25 mouse cellular contexts compared by ENCODE assay signal in genomic region chr2:132243370-132243769, GRCm38 (mm10). TPM values are rescaled to one million over a fixed set of nuclear protein-coding genes. Genes with fewer than 3 reads are reported as not detected.
DNase-seq lines count a peak whose midpoint lies in the region; ATAC-seq and TF ChIP-seq lines count a peak whose summit lies in the region.
"Had no signal": no experiment of that assay in that cellular context is flagged by ENCODE, and none has a peak within 500 bp of the region (broad histone marks: within the 10 kb centered on the region; RNA-seq: fewer than 3 reads in every experiment).

No protein-coding gene starts in this region.

- no peak for TF ChIP-seq POLR2A in CH12.LX (IDR thresholded peaks at IDR 0.05; ENCODE audit: low read depth, low read length)

- dilution Hi-C loops in CH12.LX (cut with MboI; ENCODE audit: extremely low pct_ligation_motif_present, extremely low pct_unique_long_range_greater_than_20kb, low sequenced_read_pairs), result no loop called here

- peak overlapping the region; percentile 68 for H3K27ac ChIP-seq in CH12.LX (ENCODE audit: insufficient read depth, low read depth)
- no peak overlapping the region for H3K27ac ChIP-seq in forebrain, embryonic 16.5 days (ENCODE audit: low read length)
- H3K27ac ChIP-seq in kidney, embryonic 14.5 days (ENCODE audit: low read depth, low read length), result no peak overlapping the region
- H3K27ac ChIP-seq: embryonic facial prominence, embryonic 13.5 days; embryonic facial prominence, embryonic 15.5 days; forebrain, embryonic 10.5 days; forebrain, embryonic 12.5 days had no signal

- peaks cover 12% of the 10 kb centered on the region for H3K79me2 ChIP-seq in CH12.LX (replicated peaks; ENCODE audit: control insufficient read depth, extremely low read depth, insufficient read depth, poor library complexity, severe bottlenecking)

- 0 out of 2 replicates have a peak overlapping the region, but pooled peaks have one; percentile 39 for H3K4me2 ChIP-seq in CH12.LX (ENCODE audit: insufficient read depth, low read depth, poor library complexity, severe bottlenecking)
- no peak overlapping the region for H3K4me2 ChIP-seq in forebrain, embryonic 16.5 days (ENCODE audit: low read length)
- no peak overlapping the region for H3K4me2 ChIP-seq in kidney, embryonic 14.5 days (replicated peaks; ENCODE audit: low read depth, low read length)
- H3K4me2 ChIP-seq: embryonic facial prominence, embryonic 13.5 days; embryonic facial prominence, embryonic 15.5 days; forebrain, embryonic 12.5 days had no signal

- in situ Hi-C loops in CH12.LX (cut with MboI; ENCODE audit: low pct_ligation_motif_present, low pct_unique_long_range_greater_than_20kb, low sequenced_read_pairs), result loop anchor here (10.0 kb wide), 2 partner anchors 109 to 259 kb away; no protein-coding TSS in a partner anchor

- no peak for TF ChIP-seq RAD21 in CH12.LX (IDR thresholded peaks at IDR 0.05; ENCODE audit: low read depth, low read length)

- no peak overlapping the region for H3K9ac ChIP-seq in CH12.LX (ENCODE audit: insufficient read depth, low read depth)
- no peak overlapping the region for H3K9ac ChIP-seq in forebrain, embryonic 16.5 days (replicated peaks; ENCODE audit: low read depth, low read length)
- H3K9ac ChIP-seq in kidney, embryonic 14.5 days (ENCODE audit: low read depth, low read length), result no peak overlapping the region
- H3K9ac ChIP-seq: embryonic facial prominence, embryonic 13.5 days; embryonic facial prominence, embryonic 15.5 days; forebrain, embryonic 12.5 days had no signal

- intact Hi-C loops in left cerebral cortex, postnatal 10 days (cut with DNase I), result loop anchor here (5.0 kb wide), 1 partner anchor 101 kb away; no protein-coding TSS in a partner anchor

- no peaks in the 10 kb centered on the region for H3K9me3 ChIP-seq in CH12.LX (replicated peaks; ENCODE audit: low read length)
- H3K9me3 ChIP-seq in forebrain, embryonic 16.5 days (ENCODE audit: control insufficient read depth, low read length), result no peaks in the 10 kb centered on the region
- no peaks in the 10 kb centered on the region for H3K9me3 ChIP-seq in kidney, embryonic 14.5 days (ENCODE audit: control insufficient read depth, low read length)
- H3K9me3 ChIP-seq: embryonic facial prominence, embryonic 13.5 days; embryonic facial prominence, embryonic 15.5 days; forebrain, embryonic 10.5 days; forebrain, embryonic 12.5 days had no signal

- peak; percentile 63; the same call in 1 of the 2 replicates for TF ChIP-seq EP300 in CH12.LX (IDR thresholded peaks at IDR 0.05; ENCODE audit: low read length)

- ATAC-seq in megakaryocyte, adult 5-6 weeks (ENCODE audit: poor library complexity, severe bottlenecking), result peak; percentile 63
- ATAC-seq in monocyte, adult 5-6 weeks (replicated peaks; ENCODE audit: insufficient number of reproducible peaks, low FRiP score, low TSS enrichment, poor library complexity, severe bottlenecking), result 0 out of 2 replicates have a peak, but pooled peaks have one; percentile 18
- ATAC-seq in forebrain, embryonic 16.5 days, result no peak
- no peak for ATAC-seq in kidney, embryonic 14.5 days (ENCODE audit: low FRiP score, low TSS enrichment)
- ATAC-seq: CD4-positive, CD25-positive, alpha-beta regulatory T cell, adult 4 months; forebrain, embryonic 14.5 days had no signal

- H3K36me3 ChIP-seq in CH12.LX (replicated peaks in 1 of 2; ENCODE audit: control insufficient read depth in 1 of 2, insufficient read depth in 1 of 2, low read length in 1 of 2), result peaks cover 18 to 58% of the 10 kb centered on the region in 2 experiments
- H3K36me3 ChIP-seq in forebrain, embryonic 16.5 days (ENCODE audit: control insufficient read depth, insufficient read depth), result no peaks in the 10 kb centered on the region
- peaks cover 25% of the 10 kb centered on the region; the same call in 1 of the 2 replicates for H3K36me3 ChIP-seq in kidney, embryonic 14.5 days (ENCODE audit: control insufficient read depth, insufficient read depth, low read length)

- DNase-seq in 416B (ENCODE audit: low read depth) (peak; percentile 29), CH12.LX (ENCODE audit: extremely low read depth) (peak; percentile 65)
- DNase-seq in left cerebral cortex, postnatal 10 days (ENCODE audit: extremely low spot score in 1 of 2, low spot score in 2 of 2), result no peak
- DNase-seq: adrenal gland, adult 2 months; adrenal gland, postnatal 10 days; adrenal gland, postnatal 25 days; B cell, adult 2 months; cerebellum, adult 11 months; cerebellum, adult 18-20 months; cerebellum, adult 8-10 months; cerebellum, adult 9-11 months; cerebellum, postnatal 14 days; cerebellum, postnatal 36 days; embryo, embryonic 11 days had no signal

- H3K27me3 ChIP-seq in CH12.LX (replicated peaks), result no peaks in the 10 kb centered on the region
- H3K27me3 ChIP-seq in forebrain, embryonic 16.5 days (replicated peaks; ENCODE audit: control insufficient read depth, insufficient read depth, low read length), result no peaks in the 10 kb centered on the region
- no peaks in the 10 kb centered on the region for H3K27me3 ChIP-seq in kidney, embryonic 14.5 days (ENCODE audit: control insufficient read depth, insufficient read depth, low read length)
- H3K27me3 ChIP-seq: embryonic facial prominence, embryonic 13.5 days; embryonic facial prominence, embryonic 15.5 days; forebrain, embryonic 12.5 days had no signal

- H3K4me3 ChIP-seq in CH12.LX (replicated peaks in 1 of 3; ENCODE audit: low read depth in 2 of 3, low read length in 2 of 3, poor library complexity in 1 of 3), result no peak overlapping the region
- no peak overlapping the region for H3K4me3 ChIP-seq in forebrain, embryonic 16.5 days (replicated peaks; ENCODE audit: low read length)
- no peak overlapping the region for H3K4me3 ChIP-seq in kidney, embryonic 14.5 days (ENCODE audit: low read length)
- H3K4me3 ChIP-seq: embryonic facial prominence, embryonic 13.5 days; embryonic facial prominence, embryonic 15.5 days; erythroblast, embryonic 14.5 days; forebrain, embryonic 10.5 days; forebrain, embryonic 12.5 days had no signal

- peaks cover 12 to 32% of the 10 kb centered on the region in 2 experiments for H3K4me1 ChIP-seq in CH12.LX (ENCODE audit: control insufficient read depth in 1 of 2, insufficient read depth in 2 of 2)
- H3K4me1 ChIP-seq in forebrain, embryonic 16.5 days (replicated peaks; ENCODE audit: control insufficient read depth, insufficient read depth, low read length), result peaks cover 10% of the 10 kb centered on the region
- 0 out of 2 replicates have a peak, but pooled peaks cover 3% of the 10 kb centered on the region for H3K4me1 ChIP-seq in kidney, embryonic 14.5 days (ENCODE audit: control insufficient read depth, insufficient read depth, low read length)

- TF ChIP-seq CTCF in CH12.LX (conservative IDR thresholded peaks at IDR 0.05 in 1 of 2, IDR thresholded peaks at IDR 0.05 in 1 of 2; ENCODE audit: low read depth in 2 of 2, low read length in 2 of 2), result no peak

- 94% methylated on average over 3 of the region's 3 CpGs for WGBS in forebrain, embryonic 16.5 days
- 97% methylated on average over 3 of the region's 3 CpGs for WGBS in kidney, embryonic 14.5 days

TF ChIP-seq in CH12.LX, 34 proteins besides CTCF, POLR2A, EP300 and RAD21:
- TF ChIP-seq JUND (conservative IDR thresholded peaks at IDR 0.05; ENCODE audit: low read depth, low read length) (no peak), USF2 (conservative IDR thresholded peaks at IDR 0.05; ENCODE audit: low read depth, low read length) (no peak), ZC3H11A (IDR thresholded peaks at IDR 0.05; ENCODE audit: low read depth, low read length) (no peak), MAX (IDR thresholded peaks at IDR 0.05; ENCODE audit: low read length) (no peak), GABPA (IDR thresholded peaks at IDR 0.05; ENCODE audit: insufficient replicate concordance, low read depth, low read length) (no peak), POLR2AphosphoS2 (IDR thresholded peaks at IDR 0.05; ENCODE audit: low read depth, low read length) (no peak), TBP (conservative IDR thresholded peaks at IDR 0.05; ENCODE audit: low read depth, low read length) (no peak), HCFC1 (IDR thresholded peaks at IDR 0.05; ENCODE audit: low read depth, low read length) (no peak), MXI1 (IDR thresholded peaks at IDR 0.05; ENCODE audit: low read depth, low read length) (no peak)
TF ChIP-seq in CH12.LX: peak in this region for 0.

RNA-seq across cellular contexts. Expression of gene Tmem230, which starts 4.2 kb away (rescaled TPM):
- total RNA-seq in CH12.LX (2012; rRNA removed) (20.3 and 27.7 TPM in 2 replicates), CH12.LX (2014; rRNA removed) (34.7 and 35.2 TPM in 2 replicates)
- 28.9 and 38.2 TPM in 2 replicates for polyA plus RNA-seq in CH12.LX (2012; ENCODE audit: insufficient read length, low read depth)
- total RNA-seq in megakaryocyte, adult 5-6 weeks (2015), result 44.3 and 52.5 TPM in 2 replicates
- total RNA-seq in megakaryocyte, adult 5-6 weeks (2017), result 18.4 and 18.8 TPM in 2 replicates
- total RNA-seq in monocyte, adult 5-6 weeks (2017), result 11.2 to 19.1 TPM (median 15.5 TPM) in 3 replicates
- 10 to 100 TPM; 27.0 to 30.2 TPM for total RNA-seq in left cerebral cortex, postnatal 10 days (2021)
- polyA plus RNA-seq in forebrain, embryonic 16.5 days (2015; fragmentation: Nextera tagmentation; extraction: Ambion mirVana), result 43.4 and 49.9 TPM in 2 replicates
- polyA plus RNA-seq in kidney, embryonic 14.5 days (2014; fragmentation: Nextera tagmentation; extraction: Ambion mirVana), result 42.9 and 47.3 TPM in 2 replicates

RNA-seq across cellular contexts. Expression of gene Pcna, which starts 9.7 kb away (rescaled TPM):
- total RNA-seq in CH12.LX (2012; rRNA removed), result 354 and 466 TPM in 2 replicates
- 839 and 915 TPM in 2 replicates for total RNA-seq in CH12.LX (2014; rRNA removed)
- polyA plus RNA-seq in CH12.LX (2012; ENCODE audit: insufficient read length, low read depth), result 550 and 554 TPM in 2 replicates
- total RNA-seq in megakaryocyte, adult 5-6 weeks (2015), result 619 and 646 TPM in 2 replicates
- 482 and 494 TPM in 2 replicates for total RNA-seq in megakaryocyte, adult 5-6 weeks (2017)
- 228 to 330 TPM (median 247 TPM) in 3 replicates for total RNA-seq in monocyte, adult 5-6 weeks (2017)
- total RNA-seq in left cerebral cortex, postnatal 10 days (2021), result 10 to 100 TPM; 57.1 to 61.2 TPM
- polyA plus RNA-seq in forebrain, embryonic 16.5 days (2015; fragmentation: Nextera tagmentation; extraction: Ambion mirVana), result 164 and 192 TPM in 2 replicates
- polyA plus RNA-seq in kidney, embryonic 14.5 days (2014; fragmentation: Nextera tagmentation; extraction: Ambion mirVana), result 339 and 383 TPM in 2 replicates

RNA-seq across cellular contexts. Expression of gene Cds2, which starts 19.6 kb away (rescaled TPM):
- total RNA-seq in CH12.LX (2012; rRNA removed) (18.7 and 20.3 TPM in 2 replicates), CH12.LX (2014; rRNA removed) (15.9 and 21.2 TPM in 2 replicates)
- polyA plus RNA-seq in CH12.LX (2012; ENCODE audit: insufficient read length, low read depth), result 26.0 and 38.9 TPM in 2 replicates
- 17.9 and 32.0 TPM in 2 replicates for total RNA-seq in megakaryocyte, adult 5-6 weeks (2015)
- 24.4 and 26.3 TPM in 2 replicates for total RNA-seq in megakaryocyte, adult 5-6 weeks (2017)
- 48.5 to 54.3 TPM (median 49.2 TPM) in 3 replicates for total RNA-seq in monocyte, adult 5-6 weeks (2017)
- total RNA-seq in left cerebral cortex, postnatal 10 days (2021), result 100 to 1,000 TPM; 182 to 191 TPM
- 23.0 and 27.9 TPM in 2 replicates for polyA plus RNA-seq in forebrain, embryonic 16.5 days (2015; fragmentation: Nextera tagmentation; extraction: Ambion mirVana)
- polyA plus RNA-seq in kidney, embryonic 14.5 days (2014; fragmentation: Nextera tagmentation; extraction: Ambion mirVana), result 24.4 and 27.3 TPM in 2 replicates

Comparison
In these comparisons a context has a peak if more than half of its experiments do, and no peak if none do; other contexts are left out.
1. DNase-seq: peak in 416B (single experiment) and CH12.LX (single experiment); none in left cerebral cortex, postnatal 10 days (0 of 2).
2. ATAC-seq: peak in megakaryocyte, adult 5-6 weeks (single experiment) and monocyte, adult 5-6 weeks (single experiment); none in forebrain, embryonic 16.5 days (single experiment) and kidney, embryonic 14.5 days (single experiment).